Mouse (Mus musculus): ENCODE results near the gene Lnx2.

The Lnx2 gene

GRCm38 (mm10) chr5:147049544-147050209 is 26.7 kb downstream of the Lnx2 start:
- no peak for TF ChIP-seq GATA4 (IDR thresholded peaks at IDR 0.05; ENCODE audit: insufficient replicate concordance, low read length)

- TF ChIP-seq GATA4 (IDR thresholded peaks at IDR 0.05; ENCODE audit: insufficient replicate concordance, low read length): no peak
These were observed 30.5 kb downstream of the Lnx2 start for GRCm38 (mm10) chr5:147045929-147046328.

GRCm38 (mm10) chr5:147045311-147045710 is 31.1 kb downstream of the Lnx2 start:
- TF ChIP-seq GATA4 (IDR thresholded peaks at IDR 0.05; ENCODE audit: insufficient replicate concordance, low read length): no peak

- TF ChIP-seq GATA4 (IDR thresholded peaks at IDR 0.05; ENCODE audit: insufficient replicate concordance, low read length): no peak
These were observed 33.0 kb downstream of the Lnx2 start for GRCm38 (mm10) chr5:147043240-147043844.

GRCm38 (mm10) chr5:147041965-147042937 is 34.1 kb downstream of the Lnx2 start:
- TF ChIP-seq GATA4 (IDR thresholded peaks at IDR 0.05; ENCODE audit: insufficient replicate concordance, low read length): no peak

DNA sequence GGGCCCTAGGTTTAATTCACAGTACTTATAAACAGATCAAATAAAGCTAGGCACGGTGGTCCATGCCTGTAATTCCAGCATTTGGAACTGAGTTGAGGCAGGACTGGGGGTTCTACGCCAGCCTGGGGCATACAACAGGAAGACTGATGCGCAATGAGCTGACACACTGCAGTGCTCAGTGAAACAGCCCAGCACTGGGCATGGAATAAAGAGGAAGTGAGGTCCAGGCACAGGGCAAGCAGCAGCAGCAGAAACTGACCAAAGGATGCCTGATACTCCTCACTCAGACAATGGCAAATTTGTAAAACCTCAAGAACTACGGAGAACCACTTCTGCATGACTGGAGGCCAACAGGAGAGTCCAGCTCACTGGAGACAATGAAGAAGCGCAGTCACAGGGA is 37.0 kb downstream of the Lnx2 start:
- no peak for TF ChIP-seq GATA4 (IDR thresholded peaks at IDR 0.05; ENCODE audit: insufficient replicate concordance, low read length)

DNA sequence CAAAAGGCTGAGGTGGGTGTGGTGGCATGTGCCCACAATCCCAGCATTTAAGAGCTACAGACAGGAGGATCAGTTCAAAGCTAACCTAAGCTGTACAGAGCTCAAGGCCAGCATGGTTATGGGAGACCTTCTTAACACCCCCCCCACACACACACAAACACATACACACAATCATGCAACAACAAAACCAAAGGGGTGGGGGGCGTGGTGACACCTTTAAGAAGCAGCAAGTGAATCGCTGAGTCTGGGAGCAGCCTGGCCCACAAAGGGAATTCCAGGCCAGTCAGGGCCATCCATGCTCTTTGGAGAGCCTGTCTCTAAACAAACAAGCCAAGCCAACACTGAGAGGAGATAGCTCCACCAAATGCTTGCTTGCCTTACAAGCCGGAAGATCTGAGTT is 38.8 kb downstream of the Lnx2 start:
- TF ChIP-seq GATA4 (IDR thresholded peaks at IDR 0.05; ENCODE audit: insufficient replicate concordance, low read length): no peak

DNA sequence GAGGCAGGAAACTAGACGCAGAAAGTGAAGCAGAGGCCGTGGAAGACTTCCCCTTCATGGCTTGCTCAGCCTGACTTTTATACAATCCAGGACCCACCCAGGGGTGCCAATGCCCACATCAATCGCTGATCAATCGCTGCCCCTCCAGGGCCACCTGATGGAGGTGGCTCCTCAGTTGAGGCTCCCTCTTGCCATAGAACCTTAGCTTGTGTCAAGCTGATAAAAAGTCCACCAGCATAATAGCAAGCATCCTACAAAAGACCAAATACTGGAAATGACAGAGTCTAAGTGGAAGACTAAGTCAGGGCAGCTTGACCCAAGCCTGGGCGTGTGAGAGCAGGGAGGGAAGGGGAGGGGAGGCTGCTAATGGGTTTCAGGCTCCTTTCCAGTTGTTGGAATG is 39.7 kb downstream of the Lnx2 start:
- no peak for TF ChIP-seq GATA4 (IDR thresholded peaks at IDR 0.05; ENCODE audit: insufficient replicate concordance, low read length)

DNA sequence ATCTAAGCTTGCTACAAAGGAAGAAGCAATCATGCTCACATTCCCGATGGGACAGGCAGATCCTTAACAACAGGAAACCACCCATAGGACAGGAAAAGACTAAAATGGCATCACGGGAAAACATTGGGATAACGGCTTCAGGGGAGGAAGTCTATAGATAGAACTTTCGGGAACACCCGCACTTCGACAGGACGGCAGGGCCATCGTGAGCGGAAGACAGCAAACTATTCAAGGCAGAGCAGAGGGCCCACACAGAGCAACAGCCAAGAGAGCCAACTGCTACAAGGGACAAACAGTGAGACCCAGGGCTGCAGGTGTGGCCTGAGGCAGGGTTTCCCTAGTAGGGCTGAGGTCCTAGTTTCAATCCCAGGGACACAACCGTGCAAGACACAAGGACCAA is 40.4 kb downstream of the Lnx2 start:
- peak; percentile 91 for TF ChIP-seq GATA4 (IDR thresholded peaks at IDR 0.05; ENCODE audit: insufficient replicate concordance, low read length)

- no peak for TF ChIP-seq GATA4 (IDR thresholded peaks at IDR 0.05; ENCODE audit: insufficient replicate concordance, low read length)
These were observed 41.1 kb downstream of the Lnx2 start for GRCm38 (mm10) chr5:147035301-147035700.

DNA sequence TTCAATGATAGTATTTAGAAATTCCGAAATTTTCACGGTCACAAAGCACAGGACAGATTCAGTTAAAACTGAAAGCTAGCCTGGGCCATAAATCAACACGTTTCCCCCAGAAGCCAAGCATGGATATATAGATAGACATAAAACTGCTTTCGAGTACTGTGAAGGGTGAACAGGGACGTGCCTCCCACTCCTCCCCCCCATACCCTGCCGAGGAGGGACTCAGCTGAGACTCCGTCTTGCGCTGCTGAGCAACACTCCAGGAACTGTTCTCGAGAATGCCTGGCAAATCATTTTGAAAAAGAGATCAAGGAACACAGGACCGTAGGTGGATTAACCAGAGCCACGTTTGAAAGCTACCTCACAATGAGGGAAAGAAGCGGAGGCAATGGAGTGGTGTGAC is 42.1 kb downstream of the Lnx2 start:
- no peak for TF ChIP-seq GATA4 (IDR thresholded peaks at IDR 0.05; ENCODE audit: insufficient replicate concordance, low read length)

DNA sequence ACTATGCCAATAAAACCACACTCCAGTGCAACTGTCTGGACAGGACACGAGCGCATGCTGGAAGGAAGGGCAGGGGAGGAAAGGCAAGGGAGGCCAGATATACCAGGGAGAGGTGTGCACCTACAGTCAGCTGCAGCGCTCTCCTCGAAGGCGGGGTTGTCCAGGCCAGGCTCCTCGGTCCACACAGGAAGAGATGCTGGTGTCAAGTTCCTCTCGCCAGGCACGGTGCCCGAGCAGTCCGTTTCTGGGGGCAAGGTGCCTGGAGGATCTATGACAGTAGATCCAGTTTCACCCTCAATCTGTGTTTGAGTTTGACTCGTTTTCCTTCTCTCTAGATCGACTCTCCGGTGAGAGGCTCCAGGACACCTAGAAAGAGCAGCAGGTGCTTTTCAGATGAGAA is 43.2 kb downstream of the Lnx2 start:
- no peak for TF ChIP-seq GATA4 (IDR thresholded peaks at IDR 0.05; ENCODE audit: insufficient replicate concordance, low read length)

- TF ChIP-seq GATA4 (IDR thresholded peaks at IDR 0.05; ENCODE audit: insufficient replicate concordance, low read length): no peak
These were observed 45.1 kb downstream of the Lnx2 start for GRCm38 (mm10) chr5:147031281-147031680.

DNA sequence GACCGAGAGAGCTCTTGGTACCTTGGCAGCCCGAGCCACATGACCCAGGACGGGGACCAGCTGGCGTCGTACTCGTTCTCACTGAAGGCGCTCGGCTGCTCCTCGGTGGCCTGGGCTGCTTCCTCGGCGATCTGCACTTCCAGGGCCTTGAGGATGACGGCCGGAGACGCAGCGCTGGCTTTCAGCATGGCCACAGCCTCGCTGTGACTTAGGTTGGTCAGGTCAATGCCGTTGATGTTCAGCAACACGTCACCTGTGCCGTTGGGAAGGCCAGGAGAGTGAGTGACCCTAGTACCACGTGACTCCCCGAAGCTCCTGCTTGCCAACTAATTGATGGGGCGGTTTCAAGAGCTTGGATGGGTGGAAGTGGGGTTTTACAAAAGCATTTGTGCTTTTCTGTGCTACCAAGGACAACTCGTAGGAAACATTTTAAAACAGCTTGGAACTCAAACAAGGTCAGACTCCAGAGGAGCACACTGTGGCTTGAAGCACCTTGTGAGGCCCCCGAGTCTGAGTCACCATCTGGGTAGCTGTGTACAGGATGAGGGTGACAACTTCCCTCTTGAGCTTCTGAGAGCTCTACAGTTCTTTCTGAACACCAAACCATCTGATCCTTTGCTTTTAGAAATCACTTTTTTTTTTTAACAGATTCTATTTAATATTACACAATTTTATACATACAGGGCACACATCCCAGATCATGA is 51.9 kb downstream of the Lnx2 start:
- no peak for TF ChIP-seq GATA4 (IDR thresholded peaks at IDR 0.05; ENCODE audit: insufficient replicate concordance, low read length)

GRCm38 (mm10) chr5:147023245-147023970 is 53.0 kb downstream of the Lnx2 start:
- no peak for TF ChIP-seq GATA4 (IDR thresholded peaks at IDR 0.05; ENCODE audit: insufficient replicate concordance, low read length)

All from liver, adult (tissue).